Mouse (Mus musculus) heart, postnatal 0 days (tissue): ENCODE measurements around the gene Psmc3.

Experiments
- CTCF ChIP-seq: IDR thresholded peaks from 2 replicates; pipeline ENCODE4 v1.5.1; 2016; ENCODE audit warnings: antibody characterized with exemption, control low read depth, low read depth
- EP300 ChIP-seq: IDR thresholded peaks from 2 replicates; pipeline ENCODE4 v1.6.1; 2016; ENCODE audit warnings: antibody characterized with exemption, low read depth

GRCm38 (mm10) chr2:91098156-91098555, 44.3 kb downstream of the Psmc3 start:
- TF ChIP-seq CTCF, result no peak
- TF ChIP-seq EP300, result no peak
